Mouse (Mus musculus): ENCODE measurements at regions not wholly inside any gene's neighbourhood (a gene's known extent, or its start where the extent isn't known, plus 50 kb on each side); places are given as distances from the start of the nearest gene placed in this dataset.

DNA sequence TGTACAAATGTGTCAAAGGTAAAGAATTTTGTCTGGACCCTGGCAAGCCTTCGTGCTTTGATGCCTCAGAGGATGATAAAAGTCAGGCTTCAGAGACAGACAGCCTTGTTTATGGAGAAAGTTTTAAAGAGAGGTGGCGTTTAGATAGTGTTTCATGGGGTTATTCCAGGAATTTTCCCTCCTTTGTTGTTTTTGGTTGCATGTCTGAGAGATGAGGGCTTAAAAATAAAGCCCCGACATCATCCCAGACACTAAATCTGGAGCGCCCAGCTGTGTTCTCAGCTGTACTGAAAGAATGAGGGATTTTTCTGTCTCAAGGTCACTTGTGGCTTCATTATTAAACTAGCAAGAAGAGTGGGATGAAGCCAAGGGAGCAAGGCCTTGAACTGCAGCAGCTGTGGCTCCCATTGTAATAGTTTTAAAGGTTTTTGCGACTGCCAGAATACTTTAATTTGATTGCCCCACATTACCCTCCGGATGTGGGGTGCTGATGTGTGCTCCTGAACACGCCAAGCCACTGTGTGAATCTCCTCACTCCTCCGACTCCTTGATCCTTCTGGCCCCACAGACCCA, 112.3 kb upstream of the Foxa2 start:
- no peak overlapping the region for H3K27ac ChIP-seq (ENCODE audit: low read depth)
- ATAC-seq (ENCODE audit: insufficient read depth, low read depth) = no peak
- WGBS = 64% methylated on average over 8 of the region's 8 CpGs
- H3K4me2 ChIP-seq (ENCODE audit: low read depth, low read length) = no peak overlapping the region
- no peak overlapping the region for H3K4me3 ChIP-seq (ENCODE audit: low read depth, low read length)
- no peaks in the 10 kb centered on the region for H3K27me3 ChIP-seq (ENCODE audit: control insufficient read depth, insufficient read depth, low read length)
- H3K36me3 ChIP-seq (replicated peaks; ENCODE audit: control insufficient read depth, insufficient read depth, low read length) = no peaks in the 10 kb centered on the region
- H3K9me3 ChIP-seq (replicated peaks; ENCODE audit: control insufficient read depth, low read length) = no peaks in the 10 kb centered on the region
- no peaks in the 10 kb centered on the region for H3K4me1 ChIP-seq (ENCODE audit: control insufficient read depth, insufficient read depth)
- DNase-seq (ENCODE audit: low spot score) = no peak
- no peak overlapping the region for H3K9ac ChIP-seq (replicated peaks; ENCODE audit: low read depth, low read length)
- TF ChIP-seq EP300 (IDR thresholded peaks at IDR 0.05; ENCODE audit: low read depth) = no peak
- no peak for TF ChIP-seq CTCF (IDR thresholded peaks at IDR 0.05; ENCODE audit: low read depth)

DNA sequence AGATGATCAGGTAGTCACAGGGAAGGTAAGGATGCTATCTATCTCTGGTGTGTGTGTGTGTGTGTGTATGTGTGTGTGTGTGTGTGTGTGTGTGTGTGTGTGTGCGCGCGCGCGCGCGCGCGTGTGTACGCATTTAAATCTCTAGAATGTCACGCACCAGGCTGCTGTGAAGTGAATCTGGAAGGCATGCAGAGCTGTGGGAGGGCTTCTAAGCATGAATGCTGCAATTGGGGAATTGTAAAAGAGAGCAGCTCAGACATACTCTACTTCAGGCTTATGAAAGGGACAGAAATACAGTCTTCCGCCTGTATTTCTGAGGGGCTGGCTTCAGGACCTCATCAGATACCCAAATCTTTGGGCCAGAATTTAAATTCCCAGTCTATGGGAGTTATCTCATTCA, 114.2 kb upstream of the Foxa2 start:
- Histone ChIP-seq H3K4me1 (ENCODE audit: control insufficient read depth, insufficient read depth) (no peaks in the 10 kb centered on the region), H3K4me3 (ENCODE audit: low read depth, low read length) (no peak overlapping the region), H3K36me3 (replicated peaks; ENCODE audit: control insufficient read depth, insufficient read depth, low read length) (no peaks in the 10 kb centered on the region), H3K4me2 (ENCODE audit: low read depth, low read length) (no peak overlapping the region), H3K27ac (ENCODE audit: low read depth) (no peak overlapping the region), H3K9ac (replicated peaks; ENCODE audit: low read depth, low read length) (no peak overlapping the region), H3K9me3 (replicated peaks; ENCODE audit: control insufficient read depth, low read length) (no peaks in the 10 kb centered on the region), H3K27me3 (ENCODE audit: control insufficient read depth, insufficient read depth, low read length) (no peaks in the 10 kb centered on the region)
- DNase-seq (ENCODE audit: low spot score) = no peak
- TF ChIP-seq EP300 (IDR thresholded peaks at IDR 0.05; ENCODE audit: low read depth) (no peak), CTCF (IDR thresholded peaks at IDR 0.05; ENCODE audit: low read depth) (no peak)
- WGBS = 97% methylated on average over 12 of the region's 12 CpGs
- no peak for ATAC-seq (ENCODE audit: insufficient read depth, low read depth)

DNA sequence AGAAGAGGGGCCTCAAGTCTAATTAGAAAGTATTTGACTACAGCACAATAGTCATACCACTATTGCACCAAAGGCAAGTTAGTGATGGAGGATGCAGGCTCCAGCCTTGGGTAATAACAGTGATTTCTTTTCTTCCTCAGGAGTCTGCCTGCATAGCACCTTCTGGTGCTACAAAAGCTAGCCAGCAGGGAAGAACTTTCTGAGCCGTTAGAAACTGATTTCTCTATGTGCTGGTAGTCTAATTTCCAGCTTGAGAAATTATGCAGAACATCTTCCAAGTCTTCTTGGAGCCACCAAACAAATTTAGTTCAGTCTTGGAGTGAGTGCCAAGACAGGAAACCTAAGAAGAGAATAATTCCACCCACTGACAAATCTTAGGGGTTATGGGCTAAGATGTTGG, 115.2 kb upstream of the Foxa2 start:
- H3K27me3 ChIP-seq (ENCODE audit: control insufficient read depth, insufficient read depth, low read length) = no peaks in the 10 kb centered on the region
- ATAC-seq (ENCODE audit: insufficient read depth, low read depth) (no peak), DNase-seq (ENCODE audit: low spot score) (no peak)
- no peaks in the 10 kb centered on the region for H3K9me3 ChIP-seq (replicated peaks; ENCODE audit: control insufficient read depth, low read length)
- H3K27ac ChIP-seq (ENCODE audit: low read depth) = no peak overlapping the region
- TF ChIP-seq EP300 (IDR thresholded peaks at IDR 0.05; ENCODE audit: low read depth) = no peak
- TF ChIP-seq CTCF (IDR thresholded peaks at IDR 0.05; ENCODE audit: low read depth) = no peak
- 54% methylated on average over 1 of the region's 1 CpGs for WGBS
- H3K4me2 ChIP-seq (ENCODE audit: low read depth, low read length) = no peak overlapping the region
- no peak overlapping the region for H3K9ac ChIP-seq (replicated peaks; ENCODE audit: low read depth, low read length)
- H3K4me1 ChIP-seq (ENCODE audit: control insufficient read depth, insufficient read depth) = no peaks in the 10 kb centered on the region
- no peak overlapping the region for H3K4me3 ChIP-seq (ENCODE audit: low read depth, low read length)
- no peaks in the 10 kb centered on the region for H3K36me3 ChIP-seq (replicated peaks; ENCODE audit: control insufficient read depth, insufficient read depth, low read length)

DNA sequence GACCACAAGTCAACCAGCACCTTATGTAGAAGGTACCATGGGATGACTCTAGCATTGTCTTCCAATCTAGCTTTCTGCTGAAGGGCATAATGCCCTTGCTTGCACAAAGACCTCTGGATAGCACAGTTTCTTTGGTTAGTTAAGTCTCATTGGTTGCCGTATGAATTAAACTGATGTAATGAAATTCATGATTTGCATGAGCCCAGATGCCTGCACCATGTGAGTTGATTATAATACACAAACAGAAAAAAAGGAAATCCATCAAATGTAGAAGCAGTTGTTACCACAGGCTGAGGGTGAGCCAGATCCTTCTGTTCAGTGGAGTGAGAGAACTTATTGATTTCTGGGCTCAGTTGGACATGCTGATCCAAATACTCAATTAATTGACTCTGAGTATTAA, 115.8 kb upstream of the Foxa2 start:
- Histone ChIP-seq H3K27me3 (ENCODE audit: control insufficient read depth, insufficient read depth, low read length) (no peaks in the 10 kb centered on the region), H3K4me3 (ENCODE audit: low read depth, low read length) (no peak overlapping the region), H3K4me2 (ENCODE audit: low read depth, low read length) (no peak overlapping the region), H3K36me3 (replicated peaks; ENCODE audit: control insufficient read depth, insufficient read depth, low read length) (no peaks in the 10 kb centered on the region), H3K9ac (replicated peaks; ENCODE audit: low read depth, low read length) (no peak overlapping the region), H3K27ac (ENCODE audit: low read depth) (no peak overlapping the region), H3K9me3 (replicated peaks; ENCODE audit: control insufficient read depth, low read length) (no peaks in the 10 kb centered on the region), H3K4me1 (ENCODE audit: control insufficient read depth, insufficient read depth) (no peaks in the 10 kb centered on the region)
- TF ChIP-seq CTCF (IDR thresholded peaks at IDR 0.05; ENCODE audit: low read depth) (no peak), EP300 (IDR thresholded peaks at IDR 0.05; ENCODE audit: low read depth) (no peak)
- 88% methylated on average over 1 of the region's 1 CpGs for WGBS
- DNase-seq (ENCODE audit: low spot score) (no peak), ATAC-seq (ENCODE audit: insufficient read depth, low read depth) (no peak)

DNA sequence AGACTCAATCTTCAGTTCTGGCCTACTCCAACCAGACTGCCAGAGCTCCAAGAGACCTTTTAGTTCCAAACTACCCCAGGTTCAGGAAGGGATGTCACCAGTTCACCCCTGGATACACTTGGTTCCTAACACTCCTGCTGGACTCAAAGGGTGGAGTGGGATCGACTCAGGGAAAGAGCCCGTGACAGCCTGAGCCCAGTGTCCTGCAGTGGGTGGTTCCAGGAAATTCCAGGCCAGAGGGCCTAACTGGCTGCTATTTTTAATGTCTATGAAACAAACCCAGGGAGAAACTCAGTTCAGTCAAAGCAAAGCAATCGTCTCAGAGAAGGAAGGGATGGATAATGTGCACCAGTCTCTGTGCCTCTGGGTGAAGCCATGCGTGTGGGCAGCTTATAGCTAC, 124.3 kb upstream of the Foxa2 start:
- Histone ChIP-seq H3K4me3 (ENCODE audit: low read depth, low read length) (no peak overlapping the region), H3K27ac (ENCODE audit: low read depth) (peak overlapping the region; percentile 85), H3K4me1 (ENCODE audit: control insufficient read depth, insufficient read depth) (peaks cover 14% of the 10 kb centered on the region), H3K36me3 (replicated peaks; ENCODE audit: control insufficient read depth, insufficient read depth, low read length) (no peaks in the 10 kb centered on the region), H3K27me3 (ENCODE audit: control insufficient read depth, insufficient read depth, low read length) (no peaks in the 10 kb centered on the region), H3K9ac (replicated peaks; ENCODE audit: low read depth, low read length) (no peak overlapping the region), H3K4me2 (ENCODE audit: low read depth, low read length) (no peak overlapping the region), H3K9me3 (replicated peaks; ENCODE audit: control insufficient read depth, low read length) (no peaks in the 10 kb centered on the region)
- TF ChIP-seq EP300 (IDR thresholded peaks at IDR 0.05; ENCODE audit: low read depth) (no peak; the same call in 1 of the 2 replicates), CTCF (IDR thresholded peaks at IDR 0.05; ENCODE audit: low read depth) (no peak)
- 18% methylated on average over 4 of the region's 4 CpGs for WGBS
- DNase-seq (ENCODE audit: low spot score) (peak; percentile 32), ATAC-seq (ENCODE audit: insufficient read depth, low read depth) (peak; percentile 90)

DNA sequence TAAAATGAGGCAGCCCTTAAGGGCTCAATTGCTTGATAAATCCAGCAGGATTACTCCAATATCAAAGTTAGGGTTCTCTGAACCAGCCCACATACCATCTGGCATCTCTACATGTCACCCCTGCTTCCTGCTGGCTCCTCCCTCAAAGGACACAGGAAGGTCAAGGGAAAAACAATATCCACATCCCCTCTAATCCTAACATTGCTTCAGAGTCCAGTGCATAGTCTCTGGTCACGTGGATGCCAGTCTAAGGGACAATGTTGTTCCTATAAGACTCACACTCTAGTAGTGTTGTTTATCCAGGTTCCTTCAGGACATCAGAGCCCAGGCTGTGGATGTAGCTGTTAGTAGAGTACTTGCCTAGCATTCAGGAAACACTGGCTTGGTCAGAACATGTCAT, 124.9 kb upstream of the Foxa2 start:
- no peaks in the 10 kb centered on the region for H3K36me3 ChIP-seq (replicated peaks; ENCODE audit: control insufficient read depth, insufficient read depth, low read length)
- H3K27ac ChIP-seq (ENCODE audit: low read depth) = peak overlapping the region; percentile 85
- no peak overlapping the region for H3K4me2 ChIP-seq (ENCODE audit: low read depth, low read length)
- H3K4me3 ChIP-seq (ENCODE audit: low read depth, low read length) = no peak overlapping the region
- no peak overlapping the region for H3K9ac ChIP-seq (replicated peaks; ENCODE audit: low read depth, low read length)
- ATAC-seq (ENCODE audit: insufficient read depth, low read depth) (peak; percentile 67), DNase-seq (ENCODE audit: low spot score) (peak; percentile 60)
- H3K9me3 ChIP-seq (replicated peaks; ENCODE audit: control insufficient read depth, low read length) = no peaks in the 10 kb centered on the region
- TF ChIP-seq EP300 (IDR thresholded peaks at IDR 0.05; ENCODE audit: low read depth) (no peak), CTCF (IDR thresholded peaks at IDR 0.05; ENCODE audit: low read depth) (no peak)
- H3K4me1 ChIP-seq (ENCODE audit: control insufficient read depth, insufficient read depth) = peaks cover 14% of the 10 kb centered on the region
- 46% methylated on average over 1 of the region's 1 CpGs for WGBS
- H3K27me3 ChIP-seq (ENCODE audit: control insufficient read depth, insufficient read depth, low read length) = no peaks in the 10 kb centered on the region

All from heart, postnatal 0 days (tissue).